Mouse (Mus musculus): Measurements from ENCODE around the gene Ibtk. TPM values are rescaled to one million over a fixed set of nuclear protein-coding genes. Genes with fewer than 3 reads are reported as not detected.

Gene Ibtk
- total RNA-seq, 2 experiments from 2014 or later: 39.3 to 42.0 TPM

DNA sequence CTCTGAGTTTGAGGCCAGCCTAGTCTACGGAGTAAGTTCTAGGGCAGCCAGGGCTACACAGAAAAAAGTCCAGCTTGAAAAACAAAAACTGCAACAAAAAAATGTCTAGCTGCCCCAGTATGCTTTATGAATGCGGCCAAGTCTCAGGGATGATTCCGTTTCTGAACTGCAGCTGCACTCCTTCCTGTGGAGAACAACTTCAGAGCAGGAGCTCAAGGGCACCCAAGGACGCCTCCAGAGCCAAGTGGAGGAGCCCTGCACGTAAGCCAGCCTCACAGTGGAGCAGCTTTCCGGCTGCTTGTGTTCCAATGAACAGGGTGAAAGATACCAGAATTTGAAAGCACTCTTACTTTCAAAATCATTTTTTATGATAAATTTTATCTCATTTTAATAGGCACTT is 41.8 kb downstream of the Ibtk start:
- no peak for DNase-seq

DNA sequence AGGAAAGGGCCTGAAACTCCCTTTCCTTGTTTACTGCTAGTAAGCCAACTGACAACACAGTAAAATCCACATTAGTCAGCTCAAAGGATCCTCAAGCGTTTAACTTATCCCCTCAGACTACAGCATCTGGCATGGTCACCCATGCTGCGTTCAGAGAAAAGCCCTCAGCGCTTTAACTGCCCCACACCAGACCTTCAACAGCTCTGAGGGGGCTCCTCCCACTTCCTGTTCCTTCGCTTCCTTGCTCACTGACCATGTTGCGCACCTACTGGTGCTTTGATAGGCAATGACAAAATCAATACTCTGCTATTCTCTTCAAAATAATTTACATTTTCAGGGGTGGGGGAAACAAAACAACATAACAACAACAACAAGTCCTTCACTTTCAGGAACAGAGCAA is 47.2 kb downstream of the Ibtk start:
- no peak for DNase-seq

DNA sequence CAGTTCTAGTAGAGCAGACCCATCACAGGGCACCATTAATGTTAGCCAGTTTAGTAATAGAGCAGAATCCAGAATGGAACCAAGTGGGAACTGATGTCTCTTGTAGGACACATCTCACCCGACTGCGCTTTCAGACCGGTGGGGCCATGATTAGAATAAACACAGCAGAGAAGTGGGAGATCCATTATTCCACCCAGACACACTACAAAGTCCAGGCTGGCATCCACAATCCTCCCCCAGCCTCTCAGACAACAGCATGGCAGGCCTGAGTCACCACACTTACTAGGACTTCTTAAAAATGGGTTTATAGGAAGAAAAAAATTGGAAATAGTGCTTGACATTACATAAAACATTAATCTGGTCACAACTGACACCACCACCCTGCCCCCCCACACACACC is 53.5 kb downstream of the Ibtk start:
- no peak for DNase-seq

DNA sequence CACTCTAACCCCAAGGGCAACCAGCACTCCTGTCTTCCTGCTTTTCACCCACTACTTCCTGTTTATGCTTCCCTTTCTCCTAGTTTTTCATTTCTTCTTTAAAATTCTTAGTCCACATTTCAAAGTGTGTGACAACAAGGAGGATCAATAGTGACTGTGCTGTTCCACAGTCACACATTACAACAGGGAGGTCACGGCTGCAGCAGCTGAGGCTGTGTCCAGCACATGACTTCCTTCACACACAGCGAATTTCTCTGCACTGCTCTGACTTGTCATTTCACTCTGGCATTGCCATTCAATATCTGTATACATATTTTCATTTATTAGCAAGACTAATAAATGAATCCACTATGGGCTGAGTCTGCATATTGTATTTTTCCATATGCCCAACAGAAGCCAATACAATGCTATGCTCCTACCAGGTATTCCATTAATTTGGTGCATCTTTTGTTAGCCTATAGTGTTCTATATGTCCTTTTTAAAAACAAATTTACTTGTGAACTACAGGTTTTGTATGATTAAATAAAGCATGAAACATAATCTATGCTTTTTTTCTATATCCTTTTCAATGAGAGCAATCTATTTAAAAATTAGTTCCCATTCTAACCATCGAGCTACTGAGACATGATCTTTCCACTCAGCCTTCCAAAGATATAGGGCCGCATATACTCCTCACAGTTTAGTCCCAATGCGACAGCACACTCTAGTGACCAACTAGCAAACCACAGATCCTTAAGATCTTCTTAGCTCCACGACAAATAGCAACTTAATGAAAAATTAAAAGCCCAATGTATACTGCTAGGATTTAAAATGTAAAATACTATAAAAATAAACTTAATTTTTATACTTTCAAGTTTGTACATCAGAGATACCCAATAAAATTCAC is 55.7 kb downstream of the Ibtk start:
- DNase-seq: no peak

DNA sequence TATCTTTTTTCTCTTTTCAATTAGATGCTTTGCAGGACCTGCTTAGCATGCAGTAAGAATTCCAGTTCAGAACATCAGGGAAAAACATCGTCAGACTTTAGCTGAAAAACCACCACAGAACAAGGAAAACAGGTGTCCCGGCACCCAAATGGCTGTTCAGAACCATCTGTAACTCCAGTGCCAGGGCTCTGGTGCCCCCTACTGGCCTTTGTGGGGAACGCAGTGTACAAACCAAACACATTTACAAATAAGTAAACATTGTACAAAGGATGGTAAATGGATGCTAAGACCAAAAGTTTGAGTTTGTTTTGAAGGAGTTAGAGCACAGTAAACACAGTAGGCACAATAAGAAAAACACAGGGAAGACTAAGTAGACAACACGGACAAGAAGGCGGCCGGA is 64.1 kb downstream of the Ibtk start:
- no peak for DNase-seq

DNA sequence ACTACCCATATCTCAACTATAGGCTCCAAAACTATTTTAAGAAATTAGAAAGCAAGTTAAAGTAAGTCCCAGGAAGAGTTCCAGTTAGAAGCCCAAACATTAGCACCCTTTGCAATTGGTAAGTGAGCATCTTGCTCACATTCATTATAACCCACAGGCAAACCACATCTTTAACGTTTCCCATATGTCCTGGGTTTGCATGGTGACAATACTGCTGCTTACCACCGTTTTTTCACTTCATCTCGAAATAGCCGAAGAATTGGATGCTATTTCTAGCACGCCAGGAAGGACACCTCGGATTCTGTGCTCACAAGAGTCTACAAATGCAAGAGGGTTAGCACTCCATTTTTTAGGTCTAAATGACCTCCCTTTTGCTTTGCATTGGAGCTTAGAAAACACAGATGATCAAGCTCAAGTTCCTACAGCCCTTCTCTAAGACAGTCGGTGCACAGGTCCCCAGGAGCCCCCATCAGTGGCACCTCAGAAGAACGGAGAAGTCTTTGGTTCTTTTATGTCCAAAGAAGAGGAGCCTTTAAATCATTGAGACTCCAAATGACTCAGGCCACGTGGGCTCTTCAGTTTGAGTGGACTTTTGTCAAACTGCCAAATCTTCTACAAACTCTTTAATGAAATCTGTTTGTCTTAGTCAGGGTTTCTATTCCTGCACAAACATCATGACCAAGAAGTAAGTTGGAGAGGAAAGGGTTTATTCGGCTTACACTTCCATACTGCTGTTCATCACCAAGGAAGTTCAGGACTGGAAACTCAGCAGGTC is 73.8 kb downstream of the Ibtk start:
- no peak for DNase-seq

DNA sequence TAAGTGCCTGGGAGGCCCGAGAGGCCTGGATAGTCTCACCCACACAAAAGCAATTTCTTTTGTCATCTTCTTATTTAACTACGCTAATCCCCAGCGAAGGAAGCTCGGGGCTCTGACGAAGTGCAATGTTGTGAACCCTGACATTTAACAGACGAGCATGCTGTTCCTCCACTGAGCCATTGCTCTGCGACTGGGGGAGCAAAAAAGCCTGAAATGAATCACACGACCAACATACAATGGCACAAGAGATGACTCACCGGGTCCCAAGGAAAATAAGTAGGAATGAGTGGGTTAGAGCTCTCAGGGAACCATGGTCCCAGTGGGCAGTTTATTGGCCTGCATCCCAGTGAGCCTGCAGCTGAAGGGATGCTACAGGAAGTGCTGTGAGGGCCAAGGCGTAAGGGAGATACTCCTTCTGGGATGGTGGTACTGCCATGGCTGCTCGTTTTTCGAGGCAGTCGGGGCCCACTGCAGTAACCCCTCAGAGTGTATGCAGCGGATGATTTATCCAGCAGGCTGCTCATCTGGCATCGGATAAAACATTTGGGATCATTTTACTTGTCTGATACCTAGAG is 75.1 kb downstream of the Ibtk start:
- peak; percentile 22 for DNase-seq

DNA sequence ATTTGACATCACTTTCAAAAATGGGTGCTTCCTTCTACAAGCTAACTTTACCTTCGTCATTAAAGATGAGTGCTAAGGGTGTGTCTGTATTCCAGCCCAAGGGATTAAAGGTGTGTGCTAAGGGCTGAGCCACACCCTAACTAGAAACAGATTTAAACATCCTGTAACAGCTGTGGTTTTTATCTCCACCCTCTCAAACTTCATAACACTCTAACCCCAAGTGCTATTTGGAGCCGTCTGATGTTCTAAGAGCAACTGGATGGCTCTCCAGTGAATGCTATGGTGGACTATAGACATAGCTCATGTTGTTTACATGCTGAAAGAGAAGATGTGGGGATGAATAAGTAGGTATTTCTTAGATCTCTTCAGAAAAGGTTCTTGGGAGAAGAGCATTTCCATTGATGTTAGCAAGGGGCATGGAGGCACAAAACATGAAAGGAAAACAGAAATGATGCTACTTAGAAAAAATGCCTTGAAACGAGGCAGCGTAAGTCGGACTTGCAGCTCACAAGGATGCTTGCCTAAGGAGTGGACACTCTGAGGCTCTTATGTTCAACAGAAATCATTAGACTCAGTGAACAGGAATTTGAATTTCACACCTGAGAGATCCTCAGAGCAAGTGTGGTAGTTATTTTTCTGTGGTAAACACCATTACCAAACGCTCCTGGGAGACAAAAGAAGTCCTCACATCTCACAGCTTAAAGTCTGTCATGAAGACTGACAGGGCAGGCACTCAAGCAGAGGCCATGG is 77.4 kb downstream of the Ibtk start:
- DNase-seq: no peak

DNA sequence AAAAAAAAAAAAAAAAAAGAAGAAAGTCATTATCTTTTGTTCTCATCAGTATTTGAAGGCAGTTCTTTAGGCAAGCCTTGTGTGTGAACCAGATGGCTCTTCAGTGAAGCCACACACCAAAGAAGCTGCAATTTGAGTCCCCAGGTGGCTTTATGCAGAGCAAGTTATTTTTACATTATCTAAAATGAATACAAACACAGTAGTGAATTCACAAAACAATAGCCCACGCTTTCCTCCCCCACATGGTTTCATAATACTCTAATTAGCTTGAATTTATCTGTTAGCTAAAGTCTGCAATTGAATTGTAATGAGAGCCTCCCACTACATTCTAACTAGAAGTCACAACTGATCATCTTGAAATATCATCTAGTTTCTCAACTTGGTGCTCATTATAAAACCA is 84.8 kb downstream of the Ibtk start:
- no peak for DNase-seq

DNA sequence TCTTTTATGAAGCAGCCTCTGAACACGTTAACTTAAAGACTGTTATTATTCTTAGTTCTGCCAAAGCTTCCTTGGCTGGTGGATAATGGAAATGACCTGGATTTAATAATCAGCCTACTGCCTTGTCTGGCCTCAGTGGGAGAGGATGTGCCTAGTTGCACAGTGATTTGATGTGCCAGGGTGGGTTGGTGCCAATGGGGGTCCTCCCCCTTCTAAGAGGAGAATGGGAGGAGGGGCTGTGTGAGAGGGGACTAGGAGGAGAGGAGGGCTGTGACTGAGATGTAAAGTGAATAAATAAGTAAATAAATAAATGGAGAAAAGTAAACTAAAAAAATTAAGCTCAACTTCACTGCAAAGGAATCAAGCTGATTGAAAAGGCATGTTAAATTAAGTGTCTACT is 85.3 kb downstream of the Ibtk start:
- DNase-seq: no peak

DNA sequence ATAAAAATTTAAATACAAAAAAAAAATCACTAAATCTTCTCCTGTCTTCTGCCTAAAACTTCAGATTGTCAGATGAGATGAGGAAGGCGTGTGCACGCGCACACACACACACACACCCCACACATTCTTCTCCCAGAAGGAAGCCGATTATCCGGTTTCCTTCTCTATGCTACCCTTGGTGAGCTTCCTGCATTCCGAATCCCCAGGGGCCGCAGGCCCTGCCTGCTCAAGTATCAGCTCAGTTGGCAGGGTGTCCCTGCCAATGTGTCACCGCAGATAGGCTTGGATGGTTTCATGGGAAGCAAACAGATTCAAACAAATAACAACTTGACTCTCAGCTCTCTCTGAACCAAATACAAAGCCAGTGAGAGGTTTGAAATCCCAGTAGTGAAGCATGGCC is 86.0 kb downstream of the Ibtk start:
- DNase-seq: peak; percentile 9

DNA sequence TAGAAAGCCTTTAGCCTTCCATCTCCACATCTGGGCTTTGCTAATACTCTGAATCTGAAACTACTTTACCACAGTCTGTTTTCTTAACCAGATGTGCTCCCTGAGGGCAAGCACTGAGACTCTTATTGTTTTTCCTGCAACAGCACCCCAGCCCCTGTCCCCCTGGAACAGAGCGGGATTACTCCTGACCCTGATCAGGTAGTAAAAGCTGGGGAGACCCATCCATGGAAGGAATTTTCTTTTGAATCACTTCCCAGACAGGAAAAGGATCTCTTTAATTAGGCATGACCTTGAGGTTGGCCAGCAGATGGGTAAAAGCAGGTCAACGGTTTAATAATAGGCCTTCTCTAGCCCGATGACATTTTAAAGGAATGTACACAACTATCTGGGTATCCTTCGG is 95.7 kb downstream of the Ibtk start:
- no peak for DNase-seq

DNA sequence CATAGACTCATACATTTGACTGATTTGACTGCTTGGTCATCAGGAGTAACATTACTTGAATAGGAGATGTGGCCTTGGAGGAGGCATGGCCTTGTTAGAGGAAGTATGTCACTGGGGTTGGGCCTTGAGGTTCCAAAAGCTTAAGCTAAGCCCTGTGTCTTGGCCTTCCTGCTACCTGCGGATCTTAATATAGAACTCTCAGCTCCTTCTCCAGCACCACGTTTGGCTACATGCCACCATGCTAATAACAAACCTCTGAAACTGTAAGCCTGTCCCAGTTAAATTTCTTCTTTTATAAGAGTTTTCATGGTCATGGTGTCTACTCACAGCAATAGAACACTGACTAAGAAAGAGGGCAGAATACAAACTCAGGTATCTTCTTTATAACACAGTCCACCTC is 110.9 kb downstream of the Ibtk start:
- no peak for DNase-seq

Other genes starting within 250 kb of the Ibtk start
- 1 to 10 TPM; 2.9 to 5.7 TPM for gene Tpbg, start 93.0 kb upstream of the Ibtk start, total RNA-seq (2021)

Measured in gastrocnemius, postnatal 10 days (tissue).